Mouse (Mus musculus): ENCODE data around the gene Capn7.

GRCm38 (mm10) chr14:31416411-31416810 lies 80.0 kb downstream of the Capn7 start:
- no peak for TF ChIP-seq POLR2A (IDR thresholded peaks at IDR 0.05; ENCODE audit: borderline replicate concordance, low read depth, low read length)
- TF ChIP-seq CTCF (IDR thresholded peaks at IDR 0.05; ENCODE audit: low read depth, low read length), result no peak

All from bone marrow macrophage, adult 2 months (primary cell).